Mouse (Mus musculus) megakaryocyte progenitor cell, adult 5-6 weeks (primary cell): ENCODE measurements around the gene D13Ertd608e. TPM values are rescaled to one million over a fixed set of nuclear protein-coding genes. Genes with fewer than 3 reads are reported as not detected.

ENCODE experiments used
- total RNA-seq, 2 experiments: library from RNA; stranded (forward) in 1 of 2; stranded (reverse) in 1 of 2; fragments of 157-497, 149-512 nt in 1 of 2; fragments of 200-1000 nt in 1 of 2; gene quantifications; 2 replicates each; pipeline versions ENCODE4 v1.2.3 to v1.2.4; 2015 to 2017

Gene D13Ertd608e
- total RNA-seq, 2 experiments from 2014 or later = not detected

Other genes starting within 250 kb of the D13Ertd608e start
- gene Ccl28, start 212.2 kb upstream of the D13Ertd608e start, total RNA-seq (2015) = 0.12 and 0.22 TPM in 2 replicates
- gene Ccl28, start 212.2 kb upstream of the D13Ertd608e start, total RNA-seq (2017) = 0.27 and 0.67 TPM in 2 replicates
- 20.1 and 21.7 TPM in 2 replicates for gene Hmgcs1, start 145.6 kb upstream of the D13Ertd608e start, total RNA-seq (2015)
- 26.5 and 34.3 TPM in 2 replicates for gene Hmgcs1, start 145.6 kb upstream of the D13Ertd608e start, total RNA-seq (2017)
- 0.59 and 1.3 TPM in 2 replicates for gene Nim1k, start 80.1 kb upstream of the D13Ertd608e start, total RNA-seq (2015)
- 0.50 and 0.54 TPM in 2 replicates for gene Nim1k, start 80.1 kb upstream of the D13Ertd608e start, total RNA-seq (2017)
- gene Zfp131, start 45.1 kb upstream of the D13Ertd608e start, total RNA-seq (2015) = 59.6 and 67.6 TPM in 2 replicates
- gene Zfp131, start 45.1 kb upstream of the D13Ertd608e start, total RNA-seq (2017) = 50.9 and 64.3 TPM in 2 replicates
- gene AF067063, start 5.8 kb upstream of the D13Ertd608e start, total RNA-seq (2015) = not detected in 2 replicates
- gene AF067063, start 5.8 kb upstream of the D13Ertd608e start, total RNA-seq (2017) = not detected in 2 replicates
- not detected in 2 replicates for gene Tcstv1, start 58.8 kb downstream of the D13Ertd608e start, total RNA-seq (2015)
- gene Tcstv1, start 58.8 kb downstream of the D13Ertd608e start, total RNA-seq (2017) = not detected in 2 replicates
- not detected in 2 replicates for gene Gm21761, start 93.3 kb downstream of the D13Ertd608e start, total RNA-seq (2015)
- gene Gm21761, start 93.3 kb downstream of the D13Ertd608e start, total RNA-seq (2017) = not detected in 2 replicates
- gene B020031M17Rik, start 114.8 kb downstream of the D13Ertd608e start, total RNA-seq (2015) = not detected in 2 replicates
- gene B020031M17Rik, start 114.8 kb downstream of the D13Ertd608e start, total RNA-seq (2017) = not detected in 2 replicates
- 3.7 TPM in 1 of 2 replicates, not detected in the other for gene Gm36079, start 191.0 kb downstream of the D13Ertd608e start, total RNA-seq (2015)
- gene Gm36079, start 191.0 kb downstream of the D13Ertd608e start, total RNA-seq (2017) = not detected in 2 replicates
- gene Gm21188, start 216.2 kb downstream of the D13Ertd608e start, total RNA-seq (2015) = 70.2 and 71.3 TPM in 2 replicates
- gene Gm21188, start 216.2 kb downstream of the D13Ertd608e start, total RNA-seq (2017) = 34.4 and 35.7 TPM in 2 replicates